Mouse (Mus musculus) liver, embryonic 11.5 days (tissue): ENCODE measurements around the gene Samd15. TPM values are rescaled to one million over a fixed set of nuclear protein-coding genes. Genes with fewer than 3 reads are reported as not detected.

Source experiments
- ATAC-seq: fragments of 200-750 bp; cut with Nextera tagmentation; replicated peaks from 2 replicates; pipeline ENCODE4 v1.8.0; 2017; ENCODE audit warnings: moderate number of reproducible peaks, mild to moderate bottlenecking, moderate TSS enrichment, moderate library complexity; ENCODE audit not compliant: low FRiP score
- DNase-seq: peaks from one replicate; pipeline ENCODE4 v3.0.0-alpha.2; 2017; ENCODE audit warnings: low spot score
- H3K27ac ChIP-seq: fragments of 300-500 bp; sonication (generic); 2 replicates; pipeline ENCODE4 v1.5.1; 2014; ENCODE audit warnings: mild to moderate bottlenecking, low read depth, low read length, control low read depth
- H3K27me3 ChIP-seq: fragments of 300-500 bp; sonication (generic); replicated peaks from 2 replicates; pipeline ENCODE4 v1.6.1; 2014; ENCODE audit warnings: low read length, mixed read lengths; ENCODE audit not compliant: control insufficient read depth, insufficient read depth
- H3K36me3 ChIP-seq: fragments of 300-500 bp; sonication (generic); 2 replicates; pipeline ENCODE4 v1.6.1; 2014; ENCODE audit warnings: mild to moderate bottlenecking, low read length, moderate library complexity, mixed read lengths; ENCODE audit not compliant: control insufficient read depth, insufficient read depth
- H3K4me1 ChIP-seq: fragments of 300-500 bp; sonication (generic); replicated peaks from 2 replicates; pipeline ENCODE4 v1.6.1; 2014; ENCODE audit warnings: low read length, mixed read lengths; ENCODE audit not compliant: control insufficient read depth, insufficient read depth
- H3K4me2 ChIP-seq: fragments of 300-500 bp; sonication (generic); 2 replicates; pipeline ENCODE4 v1.6.1; 2014; ENCODE audit warnings: mild to moderate bottlenecking, control low read depth, moderate library complexity
- H3K4me3 ChIP-seq: fragments of 300-500 bp; sonication (generic); 2 replicates; pipeline ENCODE4 v1.5.1; 2014; ENCODE audit warnings: low read depth, low read length, control low read depth
- H3K9ac ChIP-seq: fragments of 300-500 bp; sonication (generic); 2 replicates; pipeline ENCODE4 v1.6.1; 2014; ENCODE audit warnings: low read depth, low read length, control low read depth
- H3K9me3 ChIP-seq: fragments of 300-500 bp; sonication (generic); 2 replicates; pipeline ENCODE4 v1.6.1; 2016; ENCODE audit warnings: low read length, inconsistent platforms, mixed read lengths; ENCODE audit not compliant: control insufficient read depth
- WGBS: fragments of 180-500 bp; shearing (Covaris S2); extraction: QIAGEN DNeasy Blood & Tissue Kit; methylation state at CpG from one replicate; pipeline ENCODE4 v1.1.7; 2014; 5-methylcytosine and 5-hydroxymethylcytosine counted together
- polyA plus RNA-seq: library from polyadenylated mRNA; unstranded; fragments of >200 nt; fragmentation: Nextera tagmentation; extraction: Ambion mirVana; gene quantifications from 2 replicates; pipeline ENCODE4 v1.2.1, GENCODE M21; 2014

Gene Samd15
- polyA plus RNA-seq, 1 experiment from 2014 or later, result 26.0 TPM

- no peaks in the 10 kb centered on the region for H3K27me3 ChIP-seq
Measured at GRCm38 (mm10) chr12:87217596-87217995, 18.1 kb downstream of the Samd15 start.

DNA sequence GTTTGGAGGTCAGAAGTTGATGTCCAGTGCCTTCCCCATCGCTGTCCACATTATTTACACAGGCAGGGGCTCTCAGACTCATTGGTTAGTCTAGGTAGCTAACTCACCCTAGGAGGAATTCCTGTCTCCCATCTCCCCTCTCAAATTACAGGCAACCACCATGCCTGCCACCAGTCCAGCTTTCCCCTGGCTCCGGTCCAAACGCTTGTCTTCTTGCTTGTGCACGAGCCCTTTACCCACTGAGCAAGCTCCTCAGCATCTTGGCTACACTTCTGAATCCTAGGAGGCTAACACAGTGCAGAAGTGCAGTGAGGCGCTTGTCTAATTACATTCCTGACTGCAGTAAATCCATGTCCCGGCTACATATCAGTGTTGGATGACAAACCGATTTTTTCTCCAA is 19.8 kb downstream of the Samd15 start:
- H3K9me3 ChIP-seq, result no peaks in the 10 kb centered on the region
- H3K4me1 ChIP-seq, result no peaks in the 10 kb centered on the region
- H3K27me3 ChIP-seq, result no peaks in the 10 kb centered on the region
- no peak for DNase-seq
- 74% methylated on average over 7 of the region's 7 CpGs for WGBS
- no peak overlapping the region for H3K4me2 ChIP-seq
- no peak overlapping the region for H3K27ac ChIP-seq
- no peak overlapping the region for H3K4me3 ChIP-seq
- no peak for ATAC-seq
- no peaks in the 10 kb centered on the region for H3K36me3 ChIP-seq
- H3K9ac ChIP-seq, result no peak overlapping the region

More at GRCm38 (mm10) chr12:87217596-87217995, 18.1 kb downstream of the Samd15 start:
- Histone ChIP-seq H3K4me2 (no peak overlapping the region), H3K4me1 (no peaks in the 10 kb centered on the region), H3K4me3 (no peak overlapping the region), H3K9me3 (no peaks in the 10 kb centered on the region), H3K36me3 (no peaks in the 10 kb centered on the region), H3K9ac (no peak overlapping the region), H3K27ac (no peak overlapping the region)
- no peak for ATAC-seq
- no peak for DNase-seq

GRCm38 (mm10) chr12:87224950-87225349 is 25.4 kb downstream of the Samd15 start:
- 0 out of 2 replicates have a peak, but pooled peaks have one; percentile 42 for ATAC-seq
- DNase-seq, result no peak
- H3K4me2 ChIP-seq, result peak overlapping the region; percentile 44
- no peak overlapping the region for H3K4me3 ChIP-seq
- H3K4me1 ChIP-seq, result 0 out of 2 replicates have a peak, but pooled peaks cover 2% of the 10 kb centered on the region
- no peak overlapping the region for H3K9ac ChIP-seq
- 57% methylated on average over 10 of the region's 10 CpGs for WGBS
- no peak overlapping the region for H3K27ac ChIP-seq
- H3K36me3 ChIP-seq, result no peaks in the 10 kb centered on the region
- H3K27me3 ChIP-seq, result no peaks in the 10 kb centered on the region
- peaks cover 5% of the 10 kb centered on the region; the same call in 1 of the 2 replicates for H3K9me3 ChIP-seq

DNA sequence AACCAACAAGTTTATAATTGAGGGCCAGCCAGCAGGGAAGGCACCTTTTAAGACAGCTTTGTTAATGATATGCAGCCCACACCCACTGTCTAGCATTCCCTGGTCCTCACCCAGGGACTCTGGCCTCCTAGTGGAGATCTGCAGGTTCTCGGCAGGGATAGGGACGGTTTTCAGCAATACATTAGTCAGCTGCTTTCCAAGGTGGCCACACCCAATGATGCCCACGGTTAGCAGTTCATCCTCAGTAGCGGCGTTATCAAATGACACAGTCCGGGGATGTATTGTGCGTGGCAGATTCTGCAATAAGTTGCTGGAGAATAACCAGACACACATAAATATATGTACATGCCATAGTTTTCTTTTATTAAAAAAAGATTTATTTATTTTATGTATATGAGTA is 27.3 kb downstream of the Samd15 start:
- H3K4me1 ChIP-seq, result 0 out of 2 replicates have a peak, but pooled peaks cover 2% of the 10 kb centered on the region
- no peak overlapping the region for H3K4me3 ChIP-seq
- DNase-seq (no peak), ATAC-seq (0 out of 2 replicates have a peak, but pooled peaks have one; percentile 55)
- no peaks in the 10 kb centered on the region for H3K36me3 ChIP-seq
- H3K27ac ChIP-seq, result no peak overlapping the region
- H3K9ac ChIP-seq, result no peak overlapping the region
- H3K9me3 ChIP-seq, result peaks cover 5% of the 10 kb centered on the region; the same call in 1 of the 2 replicates
- H3K27me3 ChIP-seq, result no peaks in the 10 kb centered on the region
- 66% methylated on average over 7 of the region's 7 CpGs for WGBS
- H3K4me2 ChIP-seq, result no peak overlapping the region

DNA sequence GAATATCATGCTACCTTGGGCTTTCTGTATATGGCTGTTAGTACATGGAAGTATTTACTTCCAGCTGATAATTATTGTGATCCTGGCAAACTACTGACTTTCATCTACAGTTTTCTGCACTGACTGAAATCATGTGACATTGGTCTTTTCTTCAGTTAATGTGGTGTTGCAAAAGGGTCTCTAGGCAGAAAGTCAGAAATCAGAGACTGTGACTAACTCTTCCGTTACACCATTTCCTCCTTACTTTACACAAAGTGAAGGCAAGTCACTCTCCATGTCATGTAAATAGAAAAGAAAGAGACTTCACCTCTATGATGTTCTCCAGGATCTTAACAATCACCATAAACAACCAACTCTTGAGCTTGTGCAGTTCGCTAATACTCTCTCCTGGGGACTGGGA is 30.1 kb downstream of the Samd15 start:
- no peak overlapping the region for H3K9ac ChIP-seq
- H3K9me3 ChIP-seq, result peaks cover 5% of the 10 kb centered on the region; the same call in 1 of the 2 replicates
- DNase-seq (no peak), ATAC-seq (no peak)
- WGBS, result 86% methylated on average over 2 of the region's 2 CpGs
- no peaks in the 10 kb centered on the region for H3K27me3 ChIP-seq
- H3K4me1 ChIP-seq, result 0 out of 2 replicates have a peak, but pooled peaks cover 2% of the 10 kb centered on the region
- H3K4me3 ChIP-seq, result no peak overlapping the region
- no peak overlapping the region for H3K27ac ChIP-seq
- H3K36me3 ChIP-seq, result no peaks in the 10 kb centered on the region
- H3K4me2 ChIP-seq, result no peak overlapping the region

- no peak overlapping the region for H3K9ac ChIP-seq
- no peak for DNase-seq
- 0 out of 2 replicates have a peak, but pooled peaks cover under 1% of the 10 kb centered on the region for H3K4me1 ChIP-seq
- peaks cover 5% of the 10 kb centered on the region; the same call in 1 of the 2 replicates for H3K9me3 ChIP-seq
- H3K36me3 ChIP-seq, result no peaks in the 10 kb centered on the region
- no peak overlapping the region for H3K27ac ChIP-seq
- no peak overlapping the region for H3K4me2 ChIP-seq
- H3K27me3 ChIP-seq, result no peaks in the 10 kb centered on the region
- no peak for ATAC-seq
- H3K4me3 ChIP-seq, result no peak overlapping the region
Measured at GRCm38 (mm10) chr12:87230379-87230895, 30.9 kb downstream of the Samd15 start.

- ATAC-seq, result no peak
- no peak overlapping the region for H3K4me2 ChIP-seq
- no peak overlapping the region for H3K4me3 ChIP-seq
- H3K9me3 ChIP-seq, result no peaks in the 10 kb centered on the region
- peaks cover 16% of the 10 kb centered on the region for H3K36me3 ChIP-seq
- H3K9ac ChIP-seq, result no peak overlapping the region
- H3K27me3 ChIP-seq, result no peaks in the 10 kb centered on the region
- DNase-seq, result no peak
- 70% methylated on average over 5 of the region's 5 CpGs for WGBS
- H3K27ac ChIP-seq, result no peak overlapping the region
- no peaks in the 10 kb centered on the region for H3K4me1 ChIP-seq
Measured at GRCm38 (mm10) chr12:87236882-87237483, 37.5 kb downstream of the Samd15 start.

GRCm38 (mm10) chr12:87238632-87239031 is 39.1 kb downstream of the Samd15 start, which contains the start of gene Noxred1:
Gene Noxred1, minus strand, starts transcription at chr12:87238732.
- WGBS, result 86% methylated on average over 1 of the region's 1 CpGs
- Histone ChIP-seq H3K4me3 (no peak within 1 kb of the TSS), H3K4me1 (no peaks in the 10 kb centered on the region), H3K9ac (no peak within 1 kb of the TSS), H3K4me2 (no peak within 1 kb of the TSS), H3K27me3 (no peaks in the 10 kb centered on the region), H3K9me3 (no peaks in the 10 kb centered on the region), H3K27ac (no peak within 1 kb of the TSS), H3K36me3 (peaks cover 18% of the 10 kb centered on the region)
- no peak for DNase-seq
- ATAC-seq, result no peak

- Histone ChIP-seq H3K36me3 (peaks cover 20% of the 10 kb centered on the region; the same call in 1 of the 2 replicates), H3K4me1 (peaks cover 6% of the 10 kb centered on the region; the same call in 1 of the 2 replicates), H3K4me3 (no peak overlapping the region), H3K4me2 (no peak overlapping the region), H3K27ac (no peak overlapping the region), H3K9ac (no peak overlapping the region), H3K27me3 (no peaks in the 10 kb centered on the region), H3K9me3 (no peaks in the 10 kb centered on the region)
- WGBS, result 75% methylated on average over 6 of the region's 6 CpGs
- DNase-seq (no peak), ATAC-seq (peak; percentile 57; the same call in 1 of the 2 replicates)
Measured at GRCm38 (mm10) chr12:87250161-87250560, 50.6 kb downstream of the Samd15 start.
